Mouse (Mus musculus) hindbrain, embryonic 10.5 days (tissue): Measurements from ENCODE around the gene Ugt1a9. TPM values are rescaled to one million over a fixed set of nuclear protein-coding genes. Genes with fewer than 3 reads are reported as not detected.

Experiments used
- DNase-seq: peaks from one replicate; pipeline ENCODE4 v3.0.0-alpha.2; 2017; ENCODE audit warnings: low spot score
- H3K27ac ChIP-seq: fragments of 300-500 bp; sonication (generic); 2 replicates; pipeline ENCODE4 v1.5.1; 2016; ENCODE audit warnings: mild to moderate bottlenecking, moderate library complexity
- H3K27me3 ChIP-seq: fragments of 300-500 bp; sonication (generic); 2 replicates; pipeline ENCODE4 v1.6.1; 2016; ENCODE audit warnings: mild to moderate bottlenecking; ENCODE audit not compliant: poor library complexity, insufficient read depth, severe bottlenecking
- H3K36me3 ChIP-seq: fragments of 300-500 bp; sonication (generic); 2 replicates; pipeline ENCODE4 v1.6.1; 2016; ENCODE audit warnings: mild to moderate bottlenecking, moderate library complexity
- H3K4me1 ChIP-seq: fragments of 300-500 bp; sonication (generic); replicated peaks from 2 replicates; pipeline ENCODE4 v1.6.1; 2016; ENCODE audit warnings: mild to moderate bottlenecking
- H3K4me3 ChIP-seq: fragments of 300-500 bp; sonication (generic); 2 replicates; pipeline ENCODE4 v1.5.1; 2016; ENCODE audit warnings: mild to moderate bottlenecking, moderate library complexity
- H3K9me3 ChIP-seq: fragments of 300-500 bp; sonication (generic); 2 replicates; pipeline ENCODE4 v1.6.1; 2016; ENCODE audit warnings: mild to moderate bottlenecking, moderate library complexity
- WGBS: fragments of 180-500 bp; shearing (Covaris S2); methylation state at CpG from one replicate; pipeline ENCODE4 v1.1.7; 2016; 5-methylcytosine and 5-hydroxymethylcytosine counted together
- polyA plus RNA-seq: library from polyadenylated mRNA; unstranded; fragments of >200 nt; fragmentation: Nextera tagmentation; extraction: Ambion mirVana; gene quantifications from 2 replicates; pipeline ENCODE4 v1.2.1, GENCODE M21; 2016

Gene Ugt1a9
- polyA plus RNA-seq, 1 experiment from 2014 or later = not detected

DNA sequence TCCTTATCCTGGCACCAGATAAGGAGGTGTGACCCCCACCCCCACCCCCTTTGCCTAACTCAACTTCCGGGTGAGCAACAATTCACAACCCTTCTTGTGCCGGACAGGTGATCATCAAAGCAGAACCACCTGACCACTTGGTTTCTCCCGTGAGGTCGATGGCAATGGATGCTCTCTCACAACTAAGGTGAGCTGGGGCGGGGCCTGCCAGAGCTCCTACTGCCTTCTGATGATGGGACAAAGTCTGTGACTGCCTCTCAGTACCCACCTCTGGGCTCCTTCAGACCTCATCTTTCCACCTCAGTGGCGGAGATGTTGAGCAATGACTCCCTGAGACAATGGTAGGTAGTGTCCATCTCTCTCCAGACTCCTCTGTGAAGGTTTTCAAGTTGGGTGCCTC lies 175.3 kb downstream of the Ugt1a9 start:
- no peaks in the 10 kb centered on the region for H3K27me3 ChIP-seq
- no peak overlapping the region for H3K27ac ChIP-seq
- H3K4me3 ChIP-seq = no peak overlapping the region
- peaks cover 99% of the 10 kb centered on the region for H3K9me3 ChIP-seq
- WGBS = 79% methylated on average over 6 of the region's 6 CpGs
- H3K4me1 ChIP-seq = no peaks in the 10 kb centered on the region
- DNase-seq = no peak
- no peaks in the 10 kb centered on the region for H3K36me3 ChIP-seq

DNA sequence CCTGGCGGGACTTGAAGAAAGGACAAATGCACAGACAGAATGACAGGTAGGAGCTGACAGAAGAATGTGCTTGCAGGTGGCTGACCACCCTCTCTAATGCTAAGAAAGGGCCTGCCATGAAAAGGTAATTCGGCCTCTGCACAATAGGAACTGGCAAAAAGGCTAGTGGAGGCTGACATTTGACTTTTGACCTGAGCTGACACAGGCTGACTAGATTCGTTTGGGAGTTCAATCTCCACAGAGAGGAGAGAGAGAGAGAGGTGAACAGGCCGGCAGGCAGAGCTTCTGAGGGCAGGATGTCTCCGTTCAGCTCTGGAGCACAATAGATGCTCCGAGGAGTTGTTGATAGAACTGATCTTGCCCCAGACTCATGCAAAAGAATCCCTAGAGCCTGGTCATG lies 175.8 kb downstream of the Ugt1a9 start:
- peaks cover 99% of the 10 kb centered on the region for H3K9me3 ChIP-seq
- no peak overlapping the region for H3K27ac ChIP-seq
- H3K36me3 ChIP-seq = no peaks in the 10 kb centered on the region
- H3K4me3 ChIP-seq = no peak overlapping the region
- H3K27me3 ChIP-seq = no peaks in the 10 kb centered on the region
- H3K4me1 ChIP-seq = no peaks in the 10 kb centered on the region
- WGBS = 44% methylated on average over 6 of the region's 6 CpGs
- DNase-seq = no peak

DNA sequence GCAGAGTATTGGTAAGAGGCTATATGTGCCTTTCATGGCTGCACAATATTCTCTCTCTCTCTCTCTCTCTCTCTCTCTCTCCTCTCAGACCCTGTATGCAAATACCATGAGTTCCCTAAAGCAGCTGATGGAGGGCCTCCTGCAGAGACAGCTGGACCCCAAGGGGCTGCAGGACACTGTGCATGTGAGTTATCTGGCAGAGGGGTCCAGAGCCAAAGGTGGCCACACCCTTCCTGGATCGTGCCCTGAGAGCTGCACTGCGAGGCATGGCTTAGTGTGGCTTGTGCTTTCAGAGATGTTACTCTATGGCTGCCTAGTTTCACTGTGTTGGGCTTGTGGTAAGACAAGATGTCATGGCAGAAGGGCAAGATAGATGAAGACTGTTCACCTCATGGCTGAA lies 177.1 kb downstream of the Ugt1a9 start:
- WGBS = 54% methylated on average over 2 of the region's 2 CpGs
- H3K4me1 ChIP-seq = no peaks in the 10 kb centered on the region

DNA sequence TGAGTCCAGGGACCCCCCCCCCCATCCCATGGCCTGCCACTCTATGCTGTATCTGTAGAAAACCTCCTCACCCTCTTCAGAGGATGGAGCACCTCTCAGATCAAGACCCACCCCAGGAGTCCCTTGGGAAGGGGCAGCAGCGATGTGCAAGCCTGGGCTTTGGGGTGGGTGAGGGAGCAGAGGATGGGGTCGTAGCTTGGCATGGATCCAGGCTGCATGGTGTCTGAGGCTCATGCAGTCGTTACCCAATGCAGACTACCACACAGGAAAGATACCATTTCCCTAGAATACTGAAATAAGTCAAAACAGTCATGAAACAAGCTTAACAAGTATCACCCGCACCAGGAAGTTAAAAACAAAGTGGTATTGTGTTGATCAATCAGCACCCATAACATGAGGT lies 178.1 kb downstream of the Ugt1a9 start:
- H3K4me3 ChIP-seq = no peak overlapping the region
- H3K36me3 ChIP-seq = no peaks in the 10 kb centered on the region
- no peak overlapping the region for H3K27ac ChIP-seq
- no peaks in the 10 kb centered on the region for H3K4me1 ChIP-seq
- WGBS = 71% methylated on average over 4 of the region's 4 CpGs
- no peaks in the 10 kb centered on the region for H3K27me3 ChIP-seq
- no peak for DNase-seq
- H3K9me3 ChIP-seq = peaks cover 98% of the 10 kb centered on the region

More for the DNA sequence above, 177.1 kb downstream of the Ugt1a9 start:
- Histone ChIP-seq H3K4me3 (no peak overlapping the region), H3K27me3 (no peaks in the 10 kb centered on the region), H3K36me3 (no peaks in the 10 kb centered on the region), H3K27ac (no peak overlapping the region), H3K9me3 (peaks cover 97% of the 10 kb centered on the region)
- no peak for DNase-seq

DNA sequence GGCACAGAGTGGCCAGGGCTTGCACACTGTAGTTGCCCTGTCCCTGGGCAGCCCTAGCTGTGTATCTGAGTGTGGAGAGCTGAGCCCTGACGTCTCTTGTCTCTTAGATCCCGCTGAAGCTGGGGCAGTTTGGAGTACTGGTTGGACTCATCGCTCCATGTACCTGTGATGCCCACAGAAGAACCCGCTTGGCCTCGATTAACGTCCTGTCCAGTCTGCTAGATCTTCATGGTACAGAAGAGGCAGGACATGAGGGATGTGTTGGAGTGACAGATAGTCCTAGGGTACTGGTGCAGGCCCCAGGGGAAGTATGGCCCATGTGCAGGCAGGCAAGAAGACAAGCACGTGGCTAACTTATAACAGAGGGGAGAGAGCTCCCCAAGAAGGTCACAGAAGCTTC lies 179.0 kb downstream of the Ugt1a9 start:
- Histone ChIP-seq H3K27ac (no peak overlapping the region), H3K4me1 (no peaks in the 10 kb centered on the region), H3K36me3 (no peaks in the 10 kb centered on the region), H3K4me3 (no peak overlapping the region), H3K27me3 (no peaks in the 10 kb centered on the region), H3K9me3 (peaks cover 98% of the 10 kb centered on the region)
- WGBS = 76% methylated on average over 7 of the region's 7 CpGs
- DNase-seq = no peak

DNA sequence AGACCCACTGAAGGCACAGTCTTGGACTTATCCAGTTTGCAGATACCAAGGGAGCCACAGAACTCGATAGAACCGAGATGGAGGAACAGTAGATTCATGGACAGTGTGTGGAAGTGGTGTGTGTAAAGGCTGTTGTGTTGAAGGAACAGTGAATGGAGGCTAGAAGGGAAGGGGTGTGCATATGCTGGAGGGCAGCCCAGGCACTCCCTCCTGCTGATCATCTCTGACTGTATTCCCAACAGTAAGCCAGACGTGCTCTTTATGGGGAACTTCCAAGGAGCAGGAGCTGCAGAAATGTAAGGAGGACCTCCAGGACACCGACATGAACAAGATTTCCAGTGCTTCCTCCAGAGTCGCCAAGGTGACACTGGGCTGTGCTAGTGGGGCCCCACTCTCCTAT lies 179.4 kb downstream of the Ugt1a9 start:
- H3K9me3 ChIP-seq = peaks cover 98% of the 10 kb centered on the region
- no peaks in the 10 kb centered on the region for H3K27me3 ChIP-seq
- no peak overlapping the region for H3K27ac ChIP-seq
- no peaks in the 10 kb centered on the region for H3K36me3 ChIP-seq
- no peaks in the 10 kb centered on the region for H3K4me1 ChIP-seq
- WGBS = 83% methylated on average over 5 of the region's 5 CpGs
- no peak overlapping the region for H3K4me3 ChIP-seq
- DNase-seq = no peak

DNA sequence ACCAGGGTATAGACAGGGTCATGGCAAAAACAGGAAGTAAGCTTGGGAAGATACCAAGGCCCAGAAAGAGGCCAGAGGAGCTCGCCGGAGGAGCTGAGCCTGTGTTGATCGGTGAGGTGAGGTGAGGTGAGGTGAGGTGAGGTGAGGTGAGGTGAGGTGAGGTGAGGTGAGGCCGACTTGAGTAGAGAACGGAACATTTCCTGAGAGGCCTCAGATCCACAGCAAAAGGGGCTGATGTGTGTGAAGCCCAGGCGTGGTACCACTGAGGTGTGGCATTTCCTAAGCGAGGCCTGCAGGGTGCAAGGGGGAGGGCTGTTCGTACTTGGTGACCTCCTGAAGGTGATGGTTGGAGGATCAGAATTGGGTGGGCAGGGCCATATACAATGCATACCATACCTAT lies 182.5 kb downstream of the Ugt1a9 start:
- Histone ChIP-seq H3K27me3 (no peaks in the 10 kb centered on the region), H3K36me3 (no peaks in the 10 kb centered on the region), H3K4me3 (no peak overlapping the region), H3K27ac (no peak overlapping the region), H3K4me1 (no peaks in the 10 kb centered on the region), H3K9me3 (peaks cover 98% of the 10 kb centered on the region)
- DNase-seq = no peak
- 74% methylated on average over 8 of the region's 8 CpGs for WGBS

DNA sequence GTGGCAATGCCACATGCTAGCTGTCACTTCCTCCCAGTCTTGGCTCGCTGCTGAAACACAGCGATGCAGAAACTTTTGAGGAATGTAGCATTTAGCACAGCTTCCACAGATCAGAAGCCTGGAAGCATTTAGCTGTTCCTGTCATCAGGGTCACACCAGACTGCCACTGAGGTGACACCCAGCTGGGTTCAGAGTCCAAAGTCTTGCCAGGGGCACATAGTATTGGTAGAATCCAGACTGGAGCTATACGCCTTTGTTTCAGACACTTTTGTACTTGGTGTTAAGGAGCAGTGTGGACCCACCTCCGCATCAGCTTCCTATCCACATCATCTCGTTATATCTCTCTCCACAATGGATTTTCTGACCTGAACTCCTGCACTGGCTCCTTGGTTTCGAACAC lies 182.9 kb downstream of the Ugt1a9 start:
- Histone ChIP-seq H3K4me3 (no peak overlapping the region), H3K27me3 (no peaks in the 10 kb centered on the region)
- WGBS = 73% methylated on average over 6 of the region's 6 CpGs

DNA sequence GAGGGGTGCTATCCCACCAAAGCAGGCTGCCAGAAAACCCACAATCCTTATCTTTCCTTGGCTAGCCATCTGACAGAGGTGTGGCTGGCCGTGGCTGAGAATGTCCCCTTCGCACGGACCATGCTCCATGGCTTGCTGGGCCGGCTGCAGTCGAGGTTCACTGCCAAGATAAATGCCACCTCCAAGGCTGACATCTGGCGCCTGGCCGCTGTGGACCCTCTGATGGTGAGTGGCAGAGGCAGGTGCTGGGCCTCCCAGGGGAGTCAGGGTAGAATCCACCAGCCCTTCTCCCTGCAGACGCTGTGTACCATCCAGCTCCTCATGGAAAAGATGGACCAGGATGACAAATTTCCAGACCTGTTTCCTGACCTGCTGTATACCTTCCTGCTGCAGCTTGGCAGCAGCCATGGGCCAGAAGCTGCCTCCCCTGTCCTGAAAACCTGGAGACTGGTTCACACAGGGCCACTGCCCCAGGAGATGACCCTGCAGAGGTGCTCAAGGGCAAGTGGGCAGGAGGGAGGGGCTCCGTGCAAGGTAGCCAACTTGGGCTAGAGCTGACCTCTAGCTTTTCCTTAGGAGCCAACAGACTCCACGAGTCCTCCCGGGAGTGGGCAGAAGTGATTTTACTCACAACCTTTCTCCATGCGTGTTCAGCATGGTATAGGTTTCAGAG lies 184.3 kb downstream of the Ugt1a9 start:
- Histone ChIP-seq H3K4me1 (no peaks in the 10 kb centered on the region), H3K9me3 (peaks cover 98% of the 10 kb centered on the region), H3K27me3 (no peaks in the 10 kb centered on the region), H3K36me3 (peaks cover 8% of the 10 kb centered on the region), H3K27ac (no peak overlapping the region), H3K4me3 (no peak overlapping the region)
- 88% methylated on average over 12 of the region's 12 CpGs for WGBS
- no peak for DNase-seq

More for the DNA sequence above, 182.9 kb downstream of the Ugt1a9 start:
- DNase-seq = no peak
- H3K4me1 ChIP-seq = no peaks in the 10 kb centered on the region
- no peaks in the 10 kb centered on the region for H3K36me3 ChIP-seq
- peaks cover 98% of the 10 kb centered on the region for H3K9me3 ChIP-seq
- H3K27ac ChIP-seq = no peak overlapping the region

DNA sequence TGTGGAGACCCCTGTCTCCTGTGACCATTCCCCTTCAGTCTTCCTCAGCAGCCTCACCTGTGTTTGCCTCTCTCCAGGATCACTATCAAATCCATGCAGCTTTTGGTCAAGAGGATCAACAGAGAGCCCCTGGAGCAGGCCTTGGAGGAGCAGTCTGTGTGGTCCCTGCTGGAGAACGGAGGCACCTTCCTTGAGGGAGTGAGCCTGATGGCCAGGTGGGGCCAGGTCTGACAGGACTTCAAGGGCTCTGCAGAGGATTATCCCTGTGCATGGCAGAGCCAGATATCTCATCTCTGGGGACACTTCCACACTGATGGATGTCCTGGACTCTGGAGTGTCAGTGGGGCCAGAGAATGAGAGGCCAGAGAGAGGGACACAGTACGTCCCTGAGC lies 184.9 kb downstream of the Ugt1a9 start:
- DNase-seq = no peak
- Histone ChIP-seq H3K4me3 (no peak overlapping the region), H3K27ac (no peak overlapping the region), H3K27me3 (no peaks in the 10 kb centered on the region), H3K36me3 (peaks cover 14% of the 10 kb centered on the region), H3K4me1 (no peaks in the 10 kb centered on the region), H3K9me3 (peaks cover 98% of the 10 kb centered on the region)
- 57% methylated on average over 2 of the region's 2 CpGs for WGBS

DNA sequence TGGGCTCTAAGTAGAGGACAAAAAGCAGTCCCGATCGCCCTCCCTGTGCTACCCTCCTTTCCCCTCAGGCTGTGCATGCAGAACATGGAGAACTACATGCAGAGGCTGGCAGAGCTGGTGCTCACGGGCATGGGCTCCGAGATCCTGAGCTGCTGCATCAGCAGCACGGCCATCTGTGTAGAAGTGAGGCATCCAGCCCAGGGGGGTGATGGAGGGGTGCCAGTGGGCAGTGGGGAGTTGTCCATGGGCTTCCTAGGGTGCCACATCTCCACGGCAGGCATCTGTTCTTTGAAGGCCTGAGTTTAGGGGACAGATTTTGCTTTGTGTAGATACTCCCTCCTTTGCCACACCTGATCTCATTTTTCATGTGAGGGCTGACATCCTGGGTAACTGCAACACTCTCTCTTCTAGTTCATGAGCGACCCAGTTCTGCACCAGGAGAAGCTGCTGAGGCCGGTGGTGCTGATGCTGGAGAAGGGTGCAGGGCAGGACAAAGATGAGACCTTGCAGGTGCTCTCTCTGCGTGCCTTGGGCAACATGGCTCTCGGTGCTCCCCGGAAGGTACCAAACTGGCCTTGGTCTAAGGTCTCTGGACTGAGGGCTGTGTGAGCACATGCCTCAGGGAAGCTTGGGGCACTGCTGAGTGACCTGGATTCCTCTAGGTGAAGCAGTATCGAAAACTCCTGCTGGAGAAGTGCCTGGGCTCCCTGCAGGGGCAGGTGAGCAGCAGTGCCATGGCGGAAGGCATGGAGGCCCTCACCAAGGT lies 185.6 kb downstream of the Ugt1a9 start:
- peaks cover 98% of the 10 kb centered on the region for H3K9me3 ChIP-seq
- DNase-seq = no peak
- no peak overlapping the region for H3K4me3 ChIP-seq
- WGBS = 83% methylated on average over 13 of the region's 13 CpGs
- H3K27ac ChIP-seq = no peak overlapping the region
- H3K4me1 ChIP-seq = no peaks in the 10 kb centered on the region
- peaks cover 21% of the 10 kb centered on the region for H3K36me3 ChIP-seq
- H3K27me3 ChIP-seq = no peaks in the 10 kb centered on the region

DNA sequence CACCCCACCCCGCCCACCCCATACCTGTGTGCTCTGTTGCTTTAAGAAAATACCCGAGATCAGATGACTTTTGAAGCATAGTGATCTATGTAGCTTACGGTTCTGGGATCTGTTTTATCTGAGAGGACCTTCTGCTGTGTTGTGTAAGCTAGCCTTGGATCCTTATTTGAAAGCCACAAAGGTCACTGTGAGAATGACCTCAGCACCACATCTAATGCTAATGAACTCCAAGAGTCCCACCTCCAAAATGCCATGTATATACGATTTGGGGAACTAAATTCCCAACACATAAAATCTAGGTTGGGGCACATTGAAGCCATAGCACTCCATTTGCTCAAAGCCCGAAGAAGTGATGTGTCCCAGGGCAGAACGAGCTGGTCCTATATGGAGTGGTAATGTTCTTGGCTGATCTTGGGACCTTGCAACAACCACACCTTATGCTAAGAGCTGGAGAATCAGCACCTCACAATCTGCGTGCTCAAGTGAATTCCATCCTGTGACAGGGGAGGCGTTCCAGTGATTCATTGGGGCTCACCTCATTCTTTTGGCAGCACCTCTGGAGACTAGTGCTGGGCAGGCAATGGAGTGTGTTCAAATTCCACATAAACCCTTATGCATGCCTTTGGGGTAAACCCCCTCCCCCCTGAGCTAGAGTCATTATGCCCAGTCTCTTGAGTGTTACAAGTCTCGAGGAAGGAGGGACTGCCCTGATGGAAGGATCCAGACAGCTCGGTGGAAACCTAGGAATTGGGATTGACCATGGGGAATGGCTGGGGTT lies 186.5 kb downstream of the Ugt1a9 start:
- Histone ChIP-seq H3K36me3 (peaks cover 30% of the 10 kb centered on the region), H3K4me1 (no peaks in the 10 kb centered on the region), H3K4me3 (no peak overlapping the region), H3K27ac (no peak overlapping the region), H3K27me3 (no peaks in the 10 kb centered on the region), H3K9me3 (peaks cover 99% of the 10 kb centered on the region)
- no peak for DNase-seq
- 82% methylated on average over 10 of the region's 10 CpGs for WGBS

DNA sequence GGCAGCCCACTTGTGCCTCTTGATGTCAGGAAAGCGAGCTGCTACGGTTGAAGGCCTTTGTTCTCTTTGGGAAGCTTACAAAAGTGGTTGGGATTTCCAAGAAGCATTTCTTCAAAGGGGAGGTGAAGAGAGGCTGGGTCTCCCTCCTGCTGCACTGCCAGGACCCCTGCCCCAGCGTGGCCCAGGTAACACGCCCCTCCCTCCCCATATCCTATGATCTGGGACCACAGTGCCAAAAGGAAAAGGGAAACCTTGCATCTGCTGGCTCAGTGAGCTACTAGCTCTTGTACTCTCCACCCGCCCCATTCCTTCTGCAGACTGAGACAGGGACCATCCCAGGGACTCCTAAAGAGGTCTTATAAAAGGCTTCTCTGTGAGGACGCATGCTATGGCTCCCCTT lies 187.1 kb downstream of the Ugt1a9 start:
- no peaks in the 10 kb centered on the region for H3K4me1 ChIP-seq
- DNase-seq = no peak
- no peaks in the 10 kb centered on the region for H3K27me3 ChIP-seq
- no peak overlapping the region for H3K4me3 ChIP-seq
- H3K27ac ChIP-seq = no peak overlapping the region
- peaks cover 36% of the 10 kb centered on the region for H3K36me3 ChIP-seq
- H3K9me3 ChIP-seq = peaks cover 99% of the 10 kb centered on the region
- WGBS = 80% methylated on average over 6 of the region's 6 CpGs
